8 mouse cellular contexts compared by ENCODE assay signal in the genomic region with DNA sequence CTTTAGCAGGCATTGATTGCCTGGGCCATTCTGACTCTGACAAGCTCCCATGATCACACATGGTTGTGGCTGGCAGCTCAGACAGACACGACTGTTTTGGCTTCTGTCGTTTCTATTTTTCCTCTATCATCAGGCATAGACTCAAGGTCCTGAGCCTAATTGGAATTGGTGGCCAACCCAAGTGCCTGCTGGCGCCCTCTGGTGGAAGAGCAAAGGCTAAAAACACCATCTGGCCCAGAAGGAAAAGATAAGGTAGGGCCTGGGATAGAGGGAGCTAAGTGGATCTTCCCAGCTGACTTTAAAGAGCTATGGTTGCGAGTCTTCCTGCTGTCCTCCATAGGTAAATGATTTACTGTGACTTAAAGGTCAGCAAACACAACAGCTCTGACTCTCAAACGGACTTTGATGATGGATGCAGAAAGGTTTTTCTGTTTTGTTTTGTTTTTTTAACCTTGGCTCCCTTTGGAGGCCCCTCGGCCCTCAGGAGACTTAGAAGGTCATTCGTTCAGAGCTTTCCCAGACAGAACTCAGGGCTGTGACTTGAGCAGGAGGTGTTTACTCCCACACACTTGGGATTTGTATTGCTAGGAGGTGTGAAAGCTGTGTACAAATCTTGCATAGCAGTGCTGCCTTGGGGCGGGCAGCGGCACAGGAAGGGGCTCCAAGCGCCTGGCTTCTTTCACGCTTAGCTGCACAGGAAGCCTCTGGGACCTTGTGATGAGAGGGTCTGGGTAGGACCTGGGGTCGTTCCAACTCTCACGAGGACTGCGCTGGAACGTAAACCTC. TPM values are rescaled to one million over a fixed set of nuclear protein-coding genes. Genes with fewer than 3 reads are reported as not detected.
DNase-seq lines count a peak whose midpoint lies in the region; ATAC-seq and TF ChIP-seq lines count a peak whose summit lies in the region.

No protein-coding gene starts in this region.

- peak; percentile 86 for TF ChIP-seq CTCF in liver, postnatal 0 days (IDR thresholded peaks at IDR 0.05; ENCODE audit: low read depth)
- TF ChIP-seq CTCF in spleen, adult 2 months (IDR thresholded peaks at IDR 0.05; ENCODE audit: extremely low read depth, insufficient read depth, insufficient read length, insufficient replicate concordance): peak; percentile 85; the same call in 1 of the 2 replicates

- peak; percentile 30 for DNase-seq in forebrain, embryonic 10.5 days (ENCODE audit: extremely low spot score, low spot score)
- peak; percentile 75 to 81 for DNase-seq in adrenal gland, adult 18-20 months (ENCODE audit: low spot score in 2 of 2)
- peak; percentile 73 for DNase-seq in embryo, embryonic 10 days (ENCODE audit: low spot score)
- peak; percentile 77 to 80 for DNase-seq in kidney, postnatal 4 days
- peak; percentile 78 for DNase-seq in liver, postnatal 0 days
- peak; percentile 32 to 60 for DNase-seq in spleen, adult 2 months (ENCODE audit: low read depth in 1 of 2, low spot score in 2 of 2)

- no peak for TF ChIP-seq POLR2A in spleen, adult 2 months (IDR thresholded peaks at IDR 0.05; ENCODE audit: low read depth, low read length)

- TF ChIP-seq EP300 in liver, postnatal 0 days (IDR thresholded peaks at IDR 0.05; ENCODE audit: low read depth): no peak

- no peaks in the 10 kb centered on the region for H3K27me3 ChIP-seq in forebrain, embryonic 10.5 days (ENCODE audit: poor library complexity, severe bottlenecking)
- no peaks in the 10 kb centered on the region for H3K27me3 ChIP-seq in forebrain, embryonic 15.5 days
- no peaks in the 10 kb centered on the region for H3K27me3 ChIP-seq in heart, embryonic 14.5 days (ENCODE audit: control insufficient read depth, insufficient read depth, low read length)
- no peaks in the 10 kb centered on the region for H3K27me3 ChIP-seq in liver, postnatal 0 days (ENCODE audit: insufficient read depth, low read length)
- no peaks in the 10 kb centered on the region for H3K27me3 ChIP-seq in spleen, adult 2 months (ENCODE audit: control insufficient read depth, insufficient read depth, low read length)

- no peaks in the 10 kb centered on the region for H3K9me3 ChIP-seq in forebrain, embryonic 10.5 days
- H3K9me3 ChIP-seq in forebrain, embryonic 15.5 days: no peaks in the 10 kb centered on the region
- H3K9me3 ChIP-seq in heart, embryonic 14.5 days (ENCODE audit: control insufficient read depth, low read length): no peaks in the 10 kb centered on the region
- no peaks in the 10 kb centered on the region for H3K9me3 ChIP-seq in liver, postnatal 0 days (ENCODE audit: low read length)

- peaks cover 4% of the 10 kb centered on the region; the same call in 1 of the 2 replicates for H3K4me1 ChIP-seq in forebrain, embryonic 10.5 days
- H3K4me1 ChIP-seq in forebrain, embryonic 15.5 days: no peaks in the 10 kb centered on the region
- H3K4me1 ChIP-seq in heart, embryonic 14.5 days (ENCODE audit: control insufficient read depth in 2 of 2, insufficient read depth in 2 of 2, low read length in 2 of 2): peaks cover 5 to 12% of the 10 kb centered on the region in 2 experiments
- peaks cover 6% of the 10 kb centered on the region for H3K4me1 ChIP-seq in liver, postnatal 0 days (ENCODE audit: insufficient read depth)
- H3K4me1 ChIP-seq in spleen, adult 2 months (ENCODE audit: control insufficient read depth, insufficient read depth, insufficient read length): no peaks in the 10 kb centered on the region

- no peaks in the 10 kb centered on the region for H3K36me3 ChIP-seq in forebrain, embryonic 10.5 days (replicated peaks)
- H3K36me3 ChIP-seq in forebrain, embryonic 15.5 days: no peaks in the 10 kb centered on the region
- H3K36me3 ChIP-seq in heart, embryonic 14.5 days (ENCODE audit: control insufficient read depth, insufficient read depth, low read length): no peaks in the 10 kb centered on the region
- no peaks in the 10 kb centered on the region for H3K36me3 ChIP-seq in liver, postnatal 0 days (replicated peaks; ENCODE audit: insufficient read depth, low read length)
- H3K36me3 ChIP-seq in spleen, adult 2 months (ENCODE audit: control insufficient read depth, insufficient read depth, low read length): no peaks in the 10 kb centered on the region

- no peak overlapping the region for H3K27ac ChIP-seq in forebrain, embryonic 10.5 days
- H3K27ac ChIP-seq in forebrain, embryonic 15.5 days (replicated peaks): no peak overlapping the region
- H3K27ac ChIP-seq in heart, embryonic 14.5 days (replicated peaks in 1 of 2; ENCODE audit: control insufficient read depth in 1 of 2, insufficient read depth in 1 of 2, low read depth in 2 of 2, low read length in 2 of 2): peak overlapping the region; percentile 35 to 38
- H3K27ac ChIP-seq in liver, postnatal 0 days (ENCODE audit: low read depth): peak overlapping the region; percentile 83
- no peak overlapping the region for H3K27ac ChIP-seq in spleen, adult 2 months (ENCODE audit: insufficient read depth, low read length)

- no peak overlapping the region for H3K9ac ChIP-seq in forebrain, embryonic 15.5 days (replicated peaks)
- H3K9ac ChIP-seq in heart, embryonic 14.5 days (ENCODE audit: low read length): peak overlapping the region; percentile 35; the same call in 1 of the 2 replicates
- H3K9ac ChIP-seq in liver, postnatal 0 days (replicated peaks): peak overlapping the region; percentile 16; the same call in 1 of the 2 replicates

- no peak overlapping the region for H3K4me3 ChIP-seq in forebrain, embryonic 10.5 days
- H3K4me3 ChIP-seq in forebrain, embryonic 15.5 days: no peak overlapping the region
- H3K4me3 ChIP-seq in heart, embryonic 14.5 days (ENCODE audit: control insufficient read depth in 1 of 2, insufficient read depth in 1 of 2, low read depth in 1 of 2, low read length in 2 of 2): no peak overlapping the region
- no peak overlapping the region for H3K4me3 ChIP-seq in liver, postnatal 0 days (ENCODE audit: low read depth, low read length)
- no peak overlapping the region for H3K4me3 ChIP-seq in spleen, adult 2 months (ENCODE audit: extremely low read depth, insufficient read depth, insufficient read length)

- WGBS in forebrain, embryonic 10.5 days: 64% methylated on average over 15 of the region's 15 CpGs
- WGBS in forebrain, embryonic 15.5 days: 65% methylated on average over 15 of the region's 15 CpGs
- WGBS in heart, embryonic 14.5 days: 30% methylated on average over 15 of the region's 15 CpGs
- WGBS in liver, postnatal 0 days (ENCODE audit: insufficient replicate concordance): 30% methylated on average over 15 of the region's 15 CpGs
- 30% methylated on average over 15 of the region's 15 CpGs for WGBS in spleen, adult 2 months

- H3K4me2 ChIP-seq in forebrain, embryonic 15.5 days (replicated peaks): no peak overlapping the region
- peak overlapping the region; percentile 19; the same call in 1 of the 2 replicates for H3K4me2 ChIP-seq in heart, embryonic 14.5 days (ENCODE audit: low read length)
- H3K4me2 ChIP-seq in liver, postnatal 0 days (ENCODE audit: low read depth, low read length): no peak overlapping the region

- no peak for ATAC-seq in forebrain, embryonic 15.5 days (replicated peaks)
- ATAC-seq in heart, embryonic 14.5 days (ENCODE audit: insufficient number of reproducible peaks, insufficient read depth, low FRiP score, low read depth): peak; percentile 27; the same call in 1 of the 2 replicates
- peak; percentile 88 for ATAC-seq in liver, postnatal 0 days

RNA-seq across cellular contexts. Expression of a gene that starts 22.4 kb away (rescaled TPM):
- 5.6 and 6.5 TPM in 2 replicates for polyA plus RNA-seq in forebrain, embryonic 10.5 days (2016; fragmentation: Nextera tagmentation; extraction: Ambion mirVana)
- 1.8 and 2.0 TPM in 2 replicates for polyA plus RNA-seq in forebrain, embryonic 15.5 days (2015; fragmentation: Nextera tagmentation; extraction: Ambion mirVana)
- total RNA-seq in adrenal gland, adult 18-20 months (2021): 1 to 10 TPM; 3.4 to 4.3 TPM
- 4.8 and 5.0 TPM in 2 replicates for polyA plus RNA-seq in heart, embryonic 14.5 days (2014; fragmentation: Nextera tagmentation; extraction: Ambion mirVana)
- polyA plus RNA-seq in liver, postnatal 0 days (2015; fragmentation: Nextera tagmentation; extraction: Ambion mirVana): 5.5 and 6.5 TPM in 2 replicates
- polyA plus RNA-seq in spleen, adult 2 months (2012; rRNA removed): 5.5 and 6.0 TPM in 2 replicates

Comparison
In these comparisons a context has a peak if more than half of its experiments do, and no peak if none do; other contexts are left out.
1. H3K27ac ChIP-seq: peak in heart, embryonic 14.5 days (2 of 2) and liver, postnatal 0 days (single experiment); none in forebrain, embryonic 10.5 days (single experiment), forebrain, embryonic 15.5 days (single experiment) and spleen, adult 2 months (single experiment).
2. Peak in every context shown above with its lines, with median percentiles within 50 percentile points of each other: DNase-seq.